In genomic region chr11:57962382-57963285, GRCm38 (mm10) we compare ENCODE assay signal across 8 mouse cellular contexts. TPM values are rescaled to one million over a fixed set of nuclear protein-coding genes. Genes with fewer than 3 reads are reported as not detected.
DNase-seq lines count a peak whose midpoint lies in the region; ATAC-seq and TF ChIP-seq lines count a peak whose summit lies in the region.

No protein-coding gene starts in this region.

- 1% methylated on average over 40 of the region's 40 CpGs for WGBS in heart, embryonic 12.5 days
- WGBS in kidney, embryonic 16.5 days: under 1% methylated on average over 40 of the region's 40 CpGs
- WGBS in liver, adult 2 months: under 1% methylated on average over 40 of the region's 40 CpGs

- peak overlapping the region; percentile 77 for H3K4me2 ChIP-seq in heart, embryonic 12.5 days
- H3K4me2 ChIP-seq in kidney, embryonic 16.5 days (replicated peaks; ENCODE audit: low read depth, low read length): peak overlapping the region; percentile 70

- peaks cover 64% of the 10 kb centered on the region for H3K4me1 ChIP-seq in erythroblast, embryonic 14.5 days (ENCODE audit: control insufficient read depth)
- peaks cover 10% of the 10 kb centered on the region; the same call in 1 of the 2 replicates for H3K4me1 ChIP-seq in heart, embryonic 12.5 days (replicated peaks)
- peaks cover 4% of the 10 kb centered on the region; the same call in 1 of the 2 replicates for H3K4me1 ChIP-seq in kidney, embryonic 16.5 days (ENCODE audit: insufficient read depth, low read length)
- peaks cover 7% of the 10 kb centered on the region; the same call in 1 of the 2 replicates for H3K4me1 ChIP-seq in liver, adult 2 months (ENCODE audit: control insufficient read depth, insufficient read depth, low read length)

- peak; percentile 82 for DNase-seq in CD4-positive, CD25-positive, alpha-beta regulatory T cell, adult 2 months (ENCODE audit: low read depth, low spot score)
- peak; percentile 76 for DNase-seq in brain, embryonic 18.5 days (ENCODE audit: low read depth, low spot score)
- peak; percentile 77 for DNase-seq in liver, adult 2 months (ENCODE audit: extremely low read depth, low read depth, low spot score)
- peak; percentile 59 to 70 for DNase-seq in spleen, postnatal 36 days (ENCODE audit: low spot score in 2 of 2)

- peak overlapping the region; percentile 72 for H3K4me3 ChIP-seq in erythroblast, embryonic 14.5 days (replicated peaks)
- peak overlapping the region; percentile 74 for H3K4me3 ChIP-seq in heart, embryonic 12.5 days
- H3K4me3 ChIP-seq in kidney, embryonic 16.5 days (ENCODE audit: low read length): peak overlapping the region; percentile 61
- peak overlapping the region; percentile 68 for H3K4me3 ChIP-seq in liver, adult 2 months (ENCODE audit: insufficient read depth, low read depth, low read length)

- no peaks in the 10 kb centered on the region; the same call in 1 of the 2 replicates for H3K9me3 ChIP-seq in erythroblast, embryonic 14.5 days (ENCODE audit: control insufficient read depth, low read length)
- H3K9me3 ChIP-seq in heart, embryonic 12.5 days (replicated peaks): peaks cover under 1% of the 10 kb centered on the region; the same call in 1 of the 2 replicates
- 0 out of 2 replicates have a peak, but pooled peaks cover 1% of the 10 kb centered on the region for H3K9me3 ChIP-seq in kidney, embryonic 16.5 days (ENCODE audit: low read length)

- peak; percentile 88 for ATAC-seq in heart, embryonic 12.5 days (ENCODE audit: insufficient number of reproducible peaks, low FRiP score)
- peak; percentile 97 for ATAC-seq in kidney, embryonic 16.5 days (ENCODE audit: low FRiP score, low TSS enrichment)
- ATAC-seq in monocyte, adult 5-6 weeks (replicated peaks; ENCODE audit: insufficient number of reproducible peaks, low FRiP score, low TSS enrichment, poor library complexity, severe bottlenecking): peak; percentile 75

- peak; percentile 46; the same call in 1 of the 2 replicates for TF ChIP-seq POLR2A in liver, adult 2 months (IDR thresholded peaks at IDR 0.05; ENCODE audit: extremely low read depth, insufficient read depth, low read length)

- no peaks in the 10 kb centered on the region for H3K79me2 ChIP-seq in liver, adult 2 months (ENCODE audit: control insufficient read depth, insufficient read depth, low read length)

- H3K27me3 ChIP-seq in erythroblast, embryonic 14.5 days (ENCODE audit: control insufficient read depth): peaks cover 14% of the 10 kb centered on the region
- H3K27me3 ChIP-seq in heart, embryonic 12.5 days (replicated peaks): no peaks in the 10 kb centered on the region
- no peaks in the 10 kb centered on the region for H3K27me3 ChIP-seq in kidney, embryonic 16.5 days (ENCODE audit: insufficient read depth, low read length)
- no peaks in the 10 kb centered on the region for H3K27me3 ChIP-seq in liver, adult 2 months (ENCODE audit: control insufficient read depth, insufficient read depth, low read length)

- peak overlapping the region; percentile 78 for H3K27ac ChIP-seq in heart, embryonic 12.5 days (ENCODE audit: poor library complexity, severe bottlenecking)
- peak overlapping the region; percentile 54 for H3K27ac ChIP-seq in kidney, embryonic 16.5 days (ENCODE audit: low read length)
- peak overlapping the region; percentile 58 for H3K27ac ChIP-seq in liver, adult 2 months (replicated peaks; ENCODE audit: insufficient read depth, low read depth, low read length)

- no peak for TF ChIP-seq CTCF in liver, adult 2 months (IDR thresholded peaks at IDR 0.05; ENCODE audit: low read depth, low read length)

- H3K36me3 ChIP-seq in erythroblast, embryonic 14.5 days (ENCODE audit: control insufficient read depth): peaks cover 8% of the 10 kb centered on the region
- H3K36me3 ChIP-seq in heart, embryonic 12.5 days: no peaks in the 10 kb centered on the region
- H3K36me3 ChIP-seq in kidney, embryonic 16.5 days (ENCODE audit: insufficient read depth, low read length): no peaks in the 10 kb centered on the region
- H3K36me3 ChIP-seq in liver, adult 2 months (ENCODE audit: control insufficient read depth, insufficient read depth, low read length): no peaks in the 10 kb centered on the region

- H3K9ac ChIP-seq in heart, embryonic 12.5 days: peak overlapping the region; percentile 80
- peak overlapping the region; percentile 67 for H3K9ac ChIP-seq in kidney, embryonic 16.5 days (replicated peaks; ENCODE audit: low read length)
- peak overlapping the region; percentile 76 for H3K9ac ChIP-seq in liver, adult 2 months (ENCODE audit: low read depth, low read length)

RNA-seq across cellular contexts. Expression of gene Larp1, which starts 46.2 kb away (rescaled TPM):
- polyA plus RNA-seq in erythroblast, embryonic 14.5 days (2012): 31.7 and 32.8 TPM in 2 replicates
- 17.5 and 18.3 TPM in 2 replicates for polyA plus RNA-seq in heart, embryonic 12.5 days (2016; fragmentation: Nextera tagmentation; extraction: Ambion mirVana)
- 18.3 and 19.1 TPM in 2 replicates for polyA plus RNA-seq in kidney, embryonic 16.5 days (2015; fragmentation: Nextera tagmentation; extraction: Ambion mirVana)
- 19.7 and 31.4 TPM in 2 replicates for total RNA-seq in liver, adult 2 months (2014; rRNA removed)
- polyA plus RNA-seq in liver, adult 2 months (2012; rRNA removed): 34.7 and 39.8 TPM in 2 replicates
- 26.3 to 50.9 TPM (median 33.5 TPM) in 3 replicates for total RNA-seq in monocyte, adult 5-6 weeks (2017)

Comparison
In these comparisons a context has a peak if more than half of its experiments do, and no peak if none do; other contexts are left out.
1. Peak in every context shown above with its lines: DNase-seq, ATAC-seq, H3K4me3 ChIP-seq and H3K27ac ChIP-seq.